Mouse (Mus musculus) MEL (cell line): ENCODE data around the gene Dmrtc1a.
"Not testable (repeated sequence)": the region's sequence is repeated elsewhere in the genome, so short reads cannot be mapped to it uniquely, and the experiment has no call there.

Experiments used
- CTCF ChIP-seq, 3 experiments: IDR thresholded peaks in 2 of 3; conservative IDR thresholded peaks in 1 of 3; 2 replicates each; pipeline ENCODE4 v1.5.1; 2011 to 2012; ENCODE audit warnings: low read length in 3 of 3, low read depth in 2 of 3, mild to moderate bottlenecking in 2 of 3, improper control_type of control experiment in 1 of 3, inconsistent platforms in 1 of 3, mixed read lengths in 1 of 3, moderate library complexity in 1 of 3; ENCODE audit not compliant: control insufficient read depth in 1 of 3, insufficient read depth in 1 of 3, poor library complexity in 1 of 3, severe bottlenecking in 1 of 3
- ETS1 ChIP-seq: IDR thresholded peaks from 2 replicates; pipeline ENCODE4 v1.6.1; 2012; ENCODE audit warnings: low read depth, mild to moderate bottlenecking, inconsistent platforms, low read length, improper control_type of control experiment, moderate library complexity
- GABPA ChIP-seq: IDR thresholded peaks from 2 replicates; pipeline ENCODE4 v1.6.1; 2012; ENCODE audit warnings: low read depth, mild to moderate bottlenecking, inconsistent platforms, low read length, improper control_type of control experiment, moderate library complexity
- MYB ChIP-seq: IDR thresholded peaks from 2 replicates; pipeline ENCODE4 v1.6.1; 2011; ENCODE audit warnings: mild to moderate bottlenecking, low read depth, low read length, improper control_type of control experiment
- POLR2A ChIP-seq, 2 experiments: IDR thresholded peaks; 2 replicates each; pipeline ENCODE4 v1.6.1; 2011 to 2012; ENCODE audit warnings: low read length in 2 of 2, mild to moderate bottlenecking in 2 of 2, control low read depth in 1 of 2, improper control_type of control experiment in 1 of 2, low read depth in 1 of 2, moderate library complexity in 1 of 2; ENCODE audit not compliant: control insufficient read depth in 1 of 2, insufficient read depth in 1 of 2, poor library complexity in 1 of 2
- POLR2AphosphoS5 ChIP-seq: IDR thresholded peaks from 2 replicates; pipeline ENCODE4 v1.6.1; 2012; ENCODE audit warnings: low read depth, borderline replicate concordance, mild to moderate bottlenecking, inconsistent platforms, low read length, moderate library complexity, mixed read lengths
- TAL1 ChIP-seq: IDR thresholded peaks from 2 replicates; pipeline ENCODE4 v1.6.1; 2012; ENCODE audit warnings: mild to moderate bottlenecking, inconsistent platforms, low read length, moderate library complexity, mixed read lengths
- TBP ChIP-seq: IDR thresholded peaks from 2 replicates; pipeline ENCODE4 v1.8.0; 2011; ENCODE audit warnings: low read depth, low read length, improper control_type of control experiment
- TCF12 ChIP-seq: IDR thresholded peaks from 2 replicates; pipeline ENCODE4 v1.6.1; 2014; ENCODE audit warnings: low read depth, mild to moderate bottlenecking, inconsistent platforms, low read length, improper control_type of control experiment, moderate library complexity
- ZKSCAN1 ChIP-seq: IDR thresholded peaks from 2 replicates; pipeline ENCODE4 v1.6.1; 2012; ENCODE audit warnings: low read depth, mild to moderate bottlenecking, inconsistent platforms, low read length, improper control_type of control experiment, moderate library complexity

DNA sequence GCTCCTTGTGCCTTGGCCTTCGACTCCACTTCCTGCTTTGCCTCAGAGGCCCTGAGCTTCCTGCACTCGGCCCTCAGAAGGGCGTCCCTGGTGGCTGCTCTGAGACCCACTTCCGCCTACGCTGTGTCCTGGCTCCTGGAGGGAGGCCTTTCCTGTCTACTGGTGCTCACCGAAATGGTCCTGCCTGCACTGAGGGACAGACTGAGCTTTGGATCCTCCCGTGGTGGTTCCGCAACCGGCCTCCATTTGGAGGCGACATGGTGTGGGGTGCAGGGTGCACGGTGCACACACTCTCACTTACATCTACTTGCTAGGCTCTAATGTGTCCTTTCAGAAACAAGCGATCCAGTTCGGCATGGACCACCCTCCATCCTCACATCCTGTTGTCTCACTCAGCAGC lies 54.0 kb downstream of the Dmrtc1a start, which contains the start of gene Dmrtc1c2:
- not testable (repeated sequence) for TF ChIP-seq CTCF (IDR thresholded peaks at IDR 0.05 in 2 of 3, conservative IDR thresholded peaks at IDR 0.05 in 1 of 3; ENCODE audit: control insufficient read depth in 1 of 3, insufficient read depth in 1 of 3, low read depth in 2 of 3, low read length in 3 of 3, poor library complexity in 1 of 3, severe bottlenecking in 1 of 3); MYB; ETS1; POLR2A (IDR thresholded peaks at IDR 0.05; ENCODE audit: control insufficient read depth in 1 of 2, insufficient read depth in 1 of 2, low read depth in 1 of 2, low read length in 2 of 2, poor library complexity in 1 of 2); ZKSCAN1; GABPA; POLR2AphosphoS5; TAL1; TCF12; TBP
